Mouse (Mus musculus) kidney, embryonic 15.5 days (tissue): ENCODE data around the gene Vmn1r4. TPM values are rescaled to one million over a fixed set of nuclear protein-coding genes. Genes with fewer than 3 reads are reported as not detected.

Experiments used
- ATAC-seq: fragments of 200-750 bp; cut with Nextera tagmentation; replicated peaks from 2 replicates; pipeline ENCODE4 v1.8.0; 2017; ENCODE audit warnings: moderate TSS enrichment; ENCODE audit not compliant: low FRiP score
- H3K27ac ChIP-seq: fragments of 300-500 bp; sonication (generic); 2 replicates; pipeline ENCODE4 v1.5.1; 2015; ENCODE audit warnings: mild to moderate bottlenecking, inconsistent platforms
- H3K27me3 ChIP-seq: fragments of 300-500 bp; sonication (generic); 2 replicates; pipeline ENCODE4 v1.6.1; 2015; ENCODE audit warnings: inconsistent platforms
- H3K36me3 ChIP-seq: fragments of 300-500 bp; sonication (generic); 2 replicates; pipeline ENCODE4 v1.6.1; 2015; ENCODE audit warnings: inconsistent platforms
- H3K4me1 ChIP-seq: fragments of 300-500 bp; sonication (generic); 2 replicates; pipeline ENCODE4 v1.6.1; 2015; ENCODE audit warnings: inconsistent platforms
- H3K4me2 ChIP-seq: fragments of 300-500 bp; sonication (generic); 2 replicates; pipeline ENCODE4 v1.6.1; 2015; ENCODE audit warnings: moderate library complexity, mild to moderate bottlenecking, inconsistent platforms
- H3K4me3 ChIP-seq: fragments of 300-500 bp; sonication (generic); replicated peaks from 2 replicates; pipeline ENCODE4 v1.5.1; 2015; ENCODE audit warnings: mild to moderate bottlenecking, inconsistent platforms
- H3K9ac ChIP-seq: fragments of 300-500 bp; sonication (generic); 2 replicates; pipeline ENCODE4 v1.6.1; 2015; ENCODE audit warnings: mild to moderate bottlenecking, inconsistent platforms
- H3K9me3 ChIP-seq: fragments of 300-500 bp; sonication (generic); replicated peaks from 2 replicates; pipeline ENCODE4 v1.6.1; 2016; ENCODE audit warnings: inconsistent platforms
- WGBS: fragments of 180-500 bp; shearing (Covaris S2); methylation state at CpG from one replicate; pipeline ENCODE4 v1.1.7; 2015; ENCODE audit warnings: mixed read lengths; 5-methylcytosine and 5-hydroxymethylcytosine counted together
- polyA plus RNA-seq: library from polyadenylated mRNA; unstranded; fragments of >200 nt; fragmentation: Nextera tagmentation; extraction: Ambion mirVana; gene quantifications from 2 replicates; pipeline ENCODE4 v1.2.1, GENCODE M21; 2015

Gene Vmn1r4
- polyA plus RNA-seq, result 0.28 and 0.39 TPM in 2 replicates

GRCm38 (mm10) chr6:56923726-56924707 is at the start of gene Vmn1r4, which contains the start of gene Nt5c3:
Gene Vmn1r4 (plus strand): TSS chr6:56924015.
Gene Nt5c3 (minus strand): TSS chr6:56923932.
- Histone ChIP-seq H3K4me1 (peaks cover 21% of the 10 kb centered on the region), H3K9me3 (no peaks in the 10 kb centered on the region), H3K27me3 (no peaks in the 10 kb centered on the region), H3K4me2 (peak within 1 kb of the TSS; percentile 66), H3K9ac (peak within 1 kb of the TSS; percentile 67), H3K36me3 (no peaks in the 10 kb centered on the region), H3K4me3 (peak within 1 kb of the TSS; percentile 86), H3K27ac (peak within 1 kb of the TSS; percentile 95)
- peak; percentile 97 for ATAC-seq
- WGBS, result 3% methylated on average over 64 of the region's 64 CpGs

- ATAC-seq, result no peak
- Histone ChIP-seq H3K27me3 (no peaks in the 10 kb centered on the region), H3K27ac (no peak overlapping the region), H3K9me3 (no peaks in the 10 kb centered on the region), H3K4me1 (no peaks in the 10 kb centered on the region), H3K4me3 (no peak overlapping the region), H3K36me3 (peaks cover 74% of the 10 kb centered on the region), H3K9ac (no peak overlapping the region), H3K4me2 (no peak overlapping the region)
- WGBS, result 77% methylated on average over 4 of the region's 4 CpGs
Measured at GRCm38 (mm10) chr6:56876870-56877269, 46.9 kb upstream of the Vmn1r4 start.

- WGBS, result 88% methylated on average over 8 of the region's 8 CpGs
- no peak overlapping the region for H3K27ac ChIP-seq
- H3K4me1 ChIP-seq, result no peaks in the 10 kb centered on the region
- no peak overlapping the region for H3K4me3 ChIP-seq
- no peaks in the 10 kb centered on the region for H3K9me3 ChIP-seq
- no peak overlapping the region for H3K9ac ChIP-seq
- no peak overlapping the region for H3K4me2 ChIP-seq
- H3K36me3 ChIP-seq, result peaks cover 80% of the 10 kb centered on the region
- ATAC-seq, result no peak
- H3K27me3 ChIP-seq, result no peaks in the 10 kb centered on the region
Measured at GRCm38 (mm10) chr6:56877985-56878384, 45.8 kb upstream of the Vmn1r4 start.

- no peaks in the 10 kb centered on the region for H3K9me3 ChIP-seq
- no peaks in the 10 kb centered on the region for H3K4me1 ChIP-seq
- no peak overlapping the region for H3K4me3 ChIP-seq
- H3K4me2 ChIP-seq, result no peak overlapping the region
- peaks cover 82% of the 10 kb centered on the region for H3K36me3 ChIP-seq
- 55% methylated on average over 1 of the region's 1 CpGs for WGBS
- H3K9ac ChIP-seq, result no peak overlapping the region
- no peak overlapping the region for H3K27ac ChIP-seq
- no peaks in the 10 kb centered on the region for H3K27me3 ChIP-seq
- no peak for ATAC-seq
Measured at GRCm38 (mm10) chr6:56879352-56879955, 44.4 kb upstream of the Vmn1r4 start.

- no peak overlapping the region for H3K27ac ChIP-seq
- ATAC-seq, result no peak
- no peak overlapping the region for H3K4me3 ChIP-seq
- no peak overlapping the region for H3K9ac ChIP-seq
- H3K4me1 ChIP-seq, result no peaks in the 10 kb centered on the region
- H3K27me3 ChIP-seq, result no peaks in the 10 kb centered on the region
- H3K4me2 ChIP-seq, result no peak overlapping the region
- peaks cover 56% of the 10 kb centered on the region for H3K36me3 ChIP-seq
- 94% methylated on average over 6 of the region's 6 CpGs for WGBS
- no peaks in the 10 kb centered on the region for H3K9me3 ChIP-seq
Measured at GRCm38 (mm10) chr6:56888561-56888960, 35.3 kb upstream of the Vmn1r4 start.

- no peak overlapping the region for H3K4me3 ChIP-seq
- no peak overlapping the region for H3K4me2 ChIP-seq
- no peaks in the 10 kb centered on the region for H3K4me1 ChIP-seq
- no peaks in the 10 kb centered on the region for H3K9me3 ChIP-seq
- no peak for ATAC-seq
- no peaks in the 10 kb centered on the region for H3K27me3 ChIP-seq
- H3K27ac ChIP-seq, result no peak overlapping the region
- WGBS, result 93% methylated on average over 2 of the region's 2 CpGs
- H3K36me3 ChIP-seq, result peaks cover 45% of the 10 kb centered on the region
- H3K9ac ChIP-seq, result no peak overlapping the region
Measured at GRCm38 (mm10) chr6:56890762-56891161, 33.1 kb upstream of the Vmn1r4 start.

- no peak overlapping the region for H3K4me2 ChIP-seq
- H3K4me1 ChIP-seq, result peaks cover 14% of the 10 kb centered on the region
- WGBS, result 73% methylated on average over 3 of the region's 3 CpGs
- H3K27ac ChIP-seq, result no peak overlapping the region
- no peaks in the 10 kb centered on the region for H3K36me3 ChIP-seq
- no peak overlapping the region for H3K9ac ChIP-seq
- no peak overlapping the region for H3K4me3 ChIP-seq
- ATAC-seq, result no peak
- H3K9me3 ChIP-seq, result no peaks in the 10 kb centered on the region
- no peaks in the 10 kb centered on the region for H3K27me3 ChIP-seq
Measured at GRCm38 (mm10) chr6:56899601-56900000, 24.2 kb upstream of the Vmn1r4 start.

- Histone ChIP-seq H3K9ac (no peak overlapping the region), H3K36me3 (no peaks in the 10 kb centered on the region), H3K4me2 (no peak overlapping the region), H3K27ac (no peak overlapping the region), H3K4me3 (no peak overlapping the region), H3K27me3 (no peaks in the 10 kb centered on the region), H3K9me3 (no peaks in the 10 kb centered on the region), H3K4me1 (peaks cover 14% of the 10 kb centered on the region)
- no peak for ATAC-seq
- 75% methylated on average over 3 of the region's 3 CpGs for WGBS
Measured at GRCm38 (mm10) chr6:56901336-56901735, 22.5 kb upstream of the Vmn1r4 start.

GRCm38 (mm10) chr6:56901824-56902386 is 21.9 kb upstream of the Vmn1r4 start:
- no peaks in the 10 kb centered on the region for H3K36me3 ChIP-seq
- H3K4me1 ChIP-seq, result peaks cover 14% of the 10 kb centered on the region
- H3K9ac ChIP-seq, result no peak overlapping the region
- H3K4me2 ChIP-seq, result peak overlapping the region; percentile 22
- WGBS, result 46% methylated on average over 12 of the region's 12 CpGs
- H3K27me3 ChIP-seq, result no peaks in the 10 kb centered on the region
- H3K9me3 ChIP-seq, result no peaks in the 10 kb centered on the region
- H3K4me3 ChIP-seq, result peak overlapping the region; percentile 7; the same call in 1 of the 2 replicates
- peak; percentile 65 for ATAC-seq
- H3K27ac ChIP-seq, result no peak overlapping the region

GRCm38 (mm10) chr6:56902606-56903520 is 21.0 kb upstream of the Vmn1r4 start:
- ATAC-seq, result peak; percentile 60
- 83% methylated on average over 7 of the region's 7 CpGs for WGBS
- H3K4me3 ChIP-seq, result no peak overlapping the region
- no peak overlapping the region for H3K4me2 ChIP-seq
- H3K36me3 ChIP-seq, result no peaks in the 10 kb centered on the region
- no peak overlapping the region for H3K27ac ChIP-seq
- no peaks in the 10 kb centered on the region for H3K27me3 ChIP-seq
- H3K4me1 ChIP-seq, result peaks cover 14% of the 10 kb centered on the region
- no peak overlapping the region for H3K9ac ChIP-seq
- H3K9me3 ChIP-seq, result no peaks in the 10 kb centered on the region

- no peak overlapping the region for H3K27ac ChIP-seq
- ATAC-seq, result no peak
- H3K4me1 ChIP-seq, result peaks cover 14% of the 10 kb centered on the region
- 23% methylated on average over 6 of the region's 6 CpGs for WGBS
- no peak overlapping the region for H3K4me2 ChIP-seq
- H3K27me3 ChIP-seq, result no peaks in the 10 kb centered on the region
- no peaks in the 10 kb centered on the region for H3K36me3 ChIP-seq
- no peak overlapping the region for H3K9ac ChIP-seq
- H3K9me3 ChIP-seq, result no peaks in the 10 kb centered on the region
- H3K4me3 ChIP-seq, result no peak overlapping the region
Measured at GRCm38 (mm10) chr6:56903831-56904230, 20.0 kb upstream of the Vmn1r4 start.
